Mouse (Mus musculus): ENCODE measurements at regions not wholly inside any gene's neighbourhood (a gene's known extent, or its start where the extent isn't known, plus 50 kb on each side); places are given as distances from the start of the nearest gene placed in this dataset.

- no peak for DNase-seq (ENCODE audit: low spot score)
Measured at GRCm38 (mm10) chr11:22692281-22692857, 168.4 kb downstream of the B3gnt2 start.

GRCm38 (mm10) chr11:22692941-22693341 lies 167.8 kb downstream of the B3gnt2 start:
- no peak for DNase-seq (ENCODE audit: low spot score)

- no peak for DNase-seq (ENCODE audit: low spot score)
Measured at GRCm38 (mm10) chr11:22693376-22693775, 167.4 kb downstream of the B3gnt2 start.

GRCm38 (mm10) chr11:22693984-22694383 lies 166.8 kb downstream of the B3gnt2 start:
- no peak for DNase-seq (ENCODE audit: low spot score)

- DNase-seq (ENCODE audit: low spot score), result no peak
Measured at GRCm38 (mm10) chr11:22694829-22695228, 165.9 kb downstream of the B3gnt2 start.

- DNase-seq (ENCODE audit: low spot score), result no peak
Measured at GRCm38 (mm10) chr11:22695237-22695636, 165.5 kb downstream of the B3gnt2 start.

- DNase-seq (ENCODE audit: low spot score), result no peak
Measured at GRCm38 (mm10) chr11:22698057-22698941, 162.5 kb downstream of the B3gnt2 start.

GRCm38 (mm10) chr11:22706082-22706481 lies 154.7 kb downstream of the B3gnt2 start:
- no peak for DNase-seq (ENCODE audit: low spot score)
